Mouse (Mus musculus) urinary bladder, postnatal 10 days (tissue): ENCODE measurements at regions not wholly inside any gene's neighbourhood (a gene's known extent, or its start where the extent isn't known, plus 50 kb on each side); places are given as distances from the start of the nearest gene placed in this dataset.

Experiments used
- DNase-seq: peaks from one replicate; pipeline ENCODE4 v3.0.0; 2022; ENCODE audit warnings: low spot score

- no peak for DNase-seq
Observed at GRCm38 (mm10) chr12:98043436-98043835, 215.8 kb downstream of the Galc start.

DNA sequence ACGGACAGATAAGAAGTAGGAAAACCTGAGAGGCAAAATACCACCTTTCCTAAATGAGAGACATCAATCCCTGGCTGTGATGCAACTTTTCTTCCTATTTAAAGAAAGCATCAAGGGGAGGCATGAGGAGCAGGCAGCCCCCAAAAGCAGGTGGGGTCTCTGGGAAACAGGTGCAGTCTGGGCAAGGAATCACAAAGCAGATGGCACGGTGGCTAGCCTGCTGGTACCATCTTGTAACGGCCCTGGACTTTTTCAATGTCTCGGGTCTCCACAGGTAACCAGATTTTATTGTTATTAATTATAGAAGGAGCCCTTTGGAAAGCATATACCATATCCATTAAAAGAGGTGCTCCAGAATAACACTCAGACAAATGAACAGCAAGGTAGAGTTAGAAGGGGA, 219.6 kb downstream of the Galc start:
- DNase-seq, result no peak

GRCm38 (mm10) chr12:98023655-98024054, 235.6 kb downstream of the Galc start:
- DNase-seq, result no peak

GRCm38 (mm10) chr12:98014607-98015278, 244.5 kb downstream of the Galc start:
- no peak for DNase-seq

- DNase-seq, result no peak
Observed at GRCm38 (mm10) chr12:98009175-98009574, 250.1 kb downstream of the Galc start.

- DNase-seq, result no peak
Observed at GRCm38 (mm10) chr12:98005671-98006469, 253.4 kb downstream of the Galc start.

DNA sequence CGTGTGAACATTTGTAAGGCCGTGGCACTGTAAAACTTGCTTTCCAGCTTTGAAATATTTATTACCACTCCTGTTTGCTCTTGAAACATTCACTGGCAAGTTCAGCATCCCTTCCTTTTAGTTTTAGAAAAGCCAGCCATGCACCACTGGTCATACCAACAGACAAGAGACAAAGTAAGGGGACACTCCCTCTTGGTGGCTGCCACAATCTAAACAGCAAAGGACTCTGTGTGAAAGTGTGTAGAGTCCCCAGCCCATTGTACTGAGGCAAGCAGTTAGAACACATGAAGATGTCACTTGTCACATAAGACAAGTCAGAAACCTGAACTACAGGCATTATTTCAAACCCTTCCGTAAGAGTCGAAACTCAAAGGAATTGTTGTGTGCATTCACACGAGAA, 257.0 kb downstream of the Galc start:
- DNase-seq, result no peak

- DNase-seq, result no peak
Observed at GRCm38 (mm10) chr12:97994884-97995283, 264.4 kb downstream of the Galc start.

GRCm38 (mm10) chr12:97993937-97994336, 265.3 kb downstream of the Galc start:
- no peak for DNase-seq

GRCm38 (mm10) chr12:97983390-97983789, 275.9 kb downstream of the Galc start:
- DNase-seq, result no peak

DNA sequence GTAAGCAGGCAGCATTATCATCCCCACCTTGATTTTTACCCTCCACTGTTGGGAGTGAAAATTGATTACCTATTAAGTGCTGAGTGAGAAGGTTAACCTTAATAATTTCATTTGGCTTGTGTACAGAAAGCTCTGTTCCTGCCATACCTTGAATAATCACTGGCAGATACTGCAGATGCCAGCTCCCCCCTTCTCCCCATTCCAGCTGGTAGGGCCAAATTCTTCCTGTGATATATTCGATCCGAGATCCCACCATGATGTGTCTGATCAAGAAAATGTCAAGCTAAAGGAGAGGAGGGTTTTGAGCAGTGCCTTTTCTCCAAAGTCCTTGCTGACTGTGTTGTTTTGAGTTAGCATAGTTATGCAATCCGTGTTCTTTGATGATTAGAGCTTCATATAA, 280.6 kb downstream of the Galc start:
- no peak for DNase-seq

GRCm38 (mm10) chr12:97978178-97978651, 281.0 kb downstream of the Galc start:
- DNase-seq, result no peak

GRCm38 (mm10) chr12:97977633-97978032, 281.6 kb downstream of the Galc start:
- DNase-seq, result no peak

DNA sequence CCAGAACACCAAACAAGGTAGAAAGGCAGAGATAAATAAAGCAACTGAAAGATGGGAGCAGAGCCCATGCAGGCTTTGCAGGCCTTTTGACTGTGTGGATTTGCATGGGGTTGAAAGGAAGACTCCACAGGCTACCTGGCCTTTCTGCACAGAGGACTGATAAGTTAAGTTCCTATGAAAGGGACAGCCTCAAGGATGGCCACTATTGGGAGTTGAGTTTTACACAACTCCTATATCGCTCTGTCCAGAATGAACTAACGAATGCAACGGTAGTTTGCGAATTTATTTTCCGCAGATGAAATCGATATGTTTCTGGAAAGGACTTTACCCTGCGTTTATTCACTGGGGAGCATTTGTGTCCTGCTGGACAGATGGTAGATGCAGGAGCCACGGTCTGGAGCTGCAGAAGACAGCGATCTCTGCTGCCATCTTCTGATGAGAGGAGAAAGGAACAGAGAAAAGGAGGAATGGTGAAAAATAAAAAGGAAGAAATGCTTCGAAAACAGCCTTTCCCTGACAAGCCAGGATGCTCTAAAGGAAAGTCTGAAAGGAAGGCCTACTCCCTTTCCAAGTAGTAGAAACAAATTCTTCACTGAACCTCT, 285.2 kb downstream of the Galc start:
- no peak for DNase-seq

DNA sequence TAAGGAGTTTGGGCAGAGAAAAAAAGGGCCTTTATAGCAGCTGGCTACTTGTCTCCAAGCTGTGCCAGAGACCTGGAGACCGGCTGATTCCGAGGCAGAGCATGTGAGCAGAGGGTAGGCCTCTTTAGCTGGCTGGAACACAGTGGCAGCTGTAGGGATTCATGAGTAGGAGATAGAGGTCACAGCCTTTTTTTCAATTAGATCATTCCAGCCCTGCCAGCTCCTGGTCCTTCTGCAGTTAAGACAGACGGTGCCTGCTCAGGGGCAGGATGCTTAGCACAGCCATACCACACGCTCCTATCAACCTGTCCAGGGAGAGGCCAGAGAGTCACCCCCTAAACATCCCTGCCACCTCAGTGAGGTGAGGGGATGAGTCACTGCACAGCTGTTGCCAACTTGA, 302.1 kb downstream of the Galc start:
- no peak for DNase-seq

- no peak for DNase-seq
Observed at GRCm38 (mm10) chr12:97953336-97953735, 305.9 kb downstream of the Galc start.

DNA sequence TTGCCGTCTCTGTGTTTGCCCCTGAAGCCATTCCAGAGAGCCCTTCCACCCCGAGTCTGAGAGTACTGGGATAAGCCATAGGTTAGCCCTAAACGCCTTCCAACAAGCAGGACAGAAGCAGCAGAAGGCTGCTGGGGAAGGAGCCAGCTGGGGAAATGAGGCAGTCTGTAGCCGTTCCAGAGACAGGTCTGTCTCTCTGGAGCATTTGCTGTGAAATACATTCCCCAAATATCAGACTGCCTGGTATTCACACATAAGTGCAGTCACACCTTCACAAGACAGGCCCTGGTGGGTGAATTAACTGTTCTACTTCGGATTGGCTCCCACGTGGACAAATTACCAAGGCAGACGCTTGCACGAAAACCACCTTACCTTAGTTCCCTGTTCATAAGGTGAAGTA, 307.1 kb downstream of the Galc start:
- DNase-seq, result no peak

- no peak for DNase-seq
Observed at GRCm38 (mm10) chr12:97950072-97950471, 309.2 kb downstream of the Galc start.

- DNase-seq, result no peak
Observed at GRCm38 (mm10) chr12:97947421-97947820, 311.8 kb downstream of the Galc start.

DNA sequence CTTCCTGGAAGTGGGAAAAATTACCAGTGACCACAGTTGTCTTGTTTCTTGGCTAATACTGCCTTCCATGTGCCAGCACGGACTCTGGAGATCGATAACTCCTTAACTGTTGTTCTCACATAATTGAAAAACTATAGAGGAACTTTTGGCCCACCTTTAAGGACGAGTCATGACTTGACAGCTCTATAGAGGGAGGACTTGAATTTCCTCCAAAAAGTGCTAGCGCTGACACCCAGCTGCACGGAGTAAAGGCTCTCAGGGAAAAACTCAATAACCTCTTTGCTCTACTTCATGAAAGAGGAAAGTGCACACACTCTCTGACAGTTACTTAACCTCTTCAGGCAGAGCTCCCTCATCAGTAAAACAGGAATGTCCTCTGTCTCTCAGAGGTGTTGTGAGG, 320.9 kb downstream of the Galc start:
- no peak for DNase-seq

GRCm38 (mm10) chr12:97929877-97930276, 329.4 kb downstream of the Galc start:
- no peak for DNase-seq

GRCm38 (mm10) chr12:97927036-97927435, 332.2 kb downstream of the Galc start:
- no peak for DNase-seq
